Mouse (Mus musculus): ENCODE measurements around the gene Xiap. TPM values are rescaled to one million over a fixed set of nuclear protein-coding genes. Genes with fewer than 3 reads are reported as not detected.
"Not testable (repeated sequence)": the region's sequence is repeated elsewhere in the genome, so short reads cannot be mapped to it uniquely, and the experiment has no call there.

Gene Xiap
- polyA plus RNA-seq (2015; fragmentation: Nextera tagmentation; extraction: Ambion mirVana), result 14.8 and 16.5 TPM in 2 replicates

- no peak within 1 kb of the TSS for H3K4me2 ChIP-seq
- peak within 1 kb of the TSS; percentile 10; the same call in 1 of the 2 replicates for H3K27ac ChIP-seq
- no peaks in the 10 kb centered on the region for H3K4me1 ChIP-seq
- H3K9me3 ChIP-seq, result no peaks in the 10 kb centered on the region
- no peaks in the 10 kb centered on the region for H3K27me3 ChIP-seq
- no peak within 1 kb of the TSS for H3K4me3 ChIP-seq
- no peak for ATAC-seq (ENCODE audit: borderline replicate concordance, extremely low read depth, low FRiP score, low TSS enrichment)
- 72% methylated on average over 5 of the region's 5 CpGs for WGBS
- no peak within 1 kb of the TSS for H3K9ac ChIP-seq
- no peaks in the 10 kb centered on the region for H3K36me3 ChIP-seq
Observed at GRCm38 (mm10) chrX:42059282-42060068, at the start of gene Xiap. Gene Xiap (plus strand): TSS chrX:42059679.

GRCm38 (mm10) chrX:42012677-42013208 is 46.7 kb upstream of the Xiap start:
- no peak for ATAC-seq (ENCODE audit: borderline replicate concordance, extremely low read depth, low FRiP score, low TSS enrichment)
- Histone ChIP-seq H3K27ac (no peak overlapping the region), H3K9ac (no peak overlapping the region), H3K4me2 (no peak overlapping the region), H3K4me3 (no peak overlapping the region), H3K4me1 (no peaks in the 10 kb centered on the region), H3K27me3 (no peaks in the 10 kb centered on the region), H3K36me3 (no peaks in the 10 kb centered on the region), H3K9me3 (no peaks in the 10 kb centered on the region)
- WGBS, result 82% methylated on average over 2 of the region's 2 CpGs

GRCm38 (mm10) chrX:42013776-42014175 is 45.7 kb upstream of the Xiap start:
- Histone ChIP-seq H3K4me3 (no peak overlapping the region), H3K9ac (no peak overlapping the region), H3K9me3 (no peaks in the 10 kb centered on the region), H3K36me3 (no peaks in the 10 kb centered on the region), H3K4me2 (no peak overlapping the region), H3K27me3 (no peaks in the 10 kb centered on the region), H3K4me1 (no peaks in the 10 kb centered on the region), H3K27ac (no peak overlapping the region)
- 57% methylated on average over 3 of the region's 3 CpGs for WGBS
- no peak for ATAC-seq (ENCODE audit: borderline replicate concordance, extremely low read depth, low FRiP score, low TSS enrichment)

GRCm38 (mm10) chrX:42014502-42014901 is 45.0 kb upstream of the Xiap start:
- WGBS, result 73% methylated on average over 3 of the region's 3 CpGs
- no peak for ATAC-seq (ENCODE audit: borderline replicate concordance, extremely low read depth, low FRiP score, low TSS enrichment)

GRCm38 (mm10) chrX:42018030-42018429 is 41.4 kb upstream of the Xiap start:
- H3K9ac ChIP-seq, result no peak overlapping the region
- 64% methylated on average over 1 of the region's 1 CpGs for WGBS
- no peak for ATAC-seq (ENCODE audit: borderline replicate concordance, extremely low read depth, low FRiP score, low TSS enrichment)
- no peak overlapping the region for H3K4me2 ChIP-seq
- H3K27ac ChIP-seq, result no peak overlapping the region
- H3K27me3 ChIP-seq, result no peaks in the 10 kb centered on the region
- H3K4me3 ChIP-seq, result no peak overlapping the region
- H3K36me3 ChIP-seq, result no peaks in the 10 kb centered on the region
- H3K9me3 ChIP-seq, result no peaks in the 10 kb centered on the region
- H3K4me1 ChIP-seq, result no peaks in the 10 kb centered on the region

More at GRCm38 (mm10) chrX:42014502-42014901, 45.0 kb upstream of the Xiap start:
- H3K4me2 ChIP-seq, result no peak overlapping the region
- no peaks in the 10 kb centered on the region for H3K4me1 ChIP-seq
- H3K4me3 ChIP-seq, result no peak overlapping the region
- H3K9me3 ChIP-seq, result no peaks in the 10 kb centered on the region
- H3K27me3 ChIP-seq, result no peaks in the 10 kb centered on the region
- no peak overlapping the region for H3K9ac ChIP-seq
- no peak overlapping the region for H3K27ac ChIP-seq
- no peaks in the 10 kb centered on the region for H3K36me3 ChIP-seq

GRCm38 (mm10) chrX:42019441-42019840 is 40.0 kb upstream of the Xiap start:
- Histone ChIP-seq H3K9me3 (no peaks in the 10 kb centered on the region), H3K4me1 (no peaks in the 10 kb centered on the region), H3K27me3 (no peaks in the 10 kb centered on the region), H3K36me3 (no peaks in the 10 kb centered on the region), H3K27ac (no peak overlapping the region), H3K9ac (no peak overlapping the region), H3K4me3 (no peak overlapping the region), H3K4me2 (no peak overlapping the region)
- ATAC-seq (ENCODE audit: borderline replicate concordance, extremely low read depth, low FRiP score, low TSS enrichment), result no peak
- WGBS, result 80% methylated on average over 2 of the region's 2 CpGs

GRCm38 (mm10) chrX:42025802-42026440 is 33.6 kb upstream of the Xiap start:
- ATAC-seq (ENCODE audit: borderline replicate concordance, extremely low read depth, low FRiP score, low TSS enrichment); H3K4me1 ChIP-seq; H3K9ac ChIP-seq; H3K4me2 ChIP-seq; H3K27me3 ChIP-seq; H3K9me3 ChIP-seq; H3K36me3 ChIP-seq; H3K27ac ChIP-seq; H3K4me3 ChIP-seq: not testable (repeated sequence)
- WGBS, result no CpG with 5 or more reads among the region's 3 CpGs

GRCm38 (mm10) chrX:42026981-42027380 is 32.5 kb upstream of the Xiap start:
- not testable (repeated sequence) for H3K9ac ChIP-seq; H3K27me3 ChIP-seq; H3K9me3 ChIP-seq; H3K4me2 ChIP-seq; H3K4me1 ChIP-seq; H3K4me3 ChIP-seq; H3K36me3 ChIP-seq; H3K27ac ChIP-seq; ATAC-seq (ENCODE audit: borderline replicate concordance, extremely low read depth, low FRiP score, low TSS enrichment)
- WGBS, result 63% methylated on average over 2 of the region's 2 CpGs

- Histone ChIP-seq H3K4me3 (no peak overlapping the region), H3K36me3 (no peaks in the 10 kb centered on the region), H3K9me3 (no peaks in the 10 kb centered on the region), H3K27ac (peak overlapping the region; percentile 64; the same call in 1 of the 2 replicates), H3K27me3 (no peaks in the 10 kb centered on the region), H3K4me2 (0 out of 2 replicates have a peak overlapping the region, but pooled peaks have one; percentile 18), H3K4me1 (no peaks in the 10 kb centered on the region), H3K9ac (no peak overlapping the region)
- WGBS, result 29% methylated on average over 8 of the region's 8 CpGs
- peak; percentile 72 for ATAC-seq (ENCODE audit: borderline replicate concordance, extremely low read depth, low FRiP score, low TSS enrichment)
Observed at GRCm38 (mm10) chrX:42033111-42033693, 26.3 kb upstream of the Xiap start.

- Histone ChIP-seq H3K4me2 (no peak overlapping the region), H3K4me3 (no peak overlapping the region), H3K9ac (no peak overlapping the region), H3K4me1 (no peaks in the 10 kb centered on the region), H3K36me3 (no peaks in the 10 kb centered on the region), H3K27ac (peak overlapping the region; percentile 64; the same call in 1 of the 2 replicates), H3K9me3 (no peaks in the 10 kb centered on the region), H3K27me3 (no peaks in the 10 kb centered on the region)
- WGBS, result 50% methylated on average over 7 of the region's 7 CpGs
- ATAC-seq (ENCODE audit: borderline replicate concordance, extremely low read depth, low FRiP score, low TSS enrichment), result no peak
Observed at GRCm38 (mm10) chrX:42033911-42034310, 25.6 kb upstream of the Xiap start.

GRCm38 (mm10) chrX:42039481-42039880 is 20.0 kb upstream of the Xiap start:
- H3K4me2 ChIP-seq, result no peak overlapping the region
- H3K36me3 ChIP-seq, result no peaks in the 10 kb centered on the region
- no peak overlapping the region for H3K9ac ChIP-seq
- no peak overlapping the region for H3K4me3 ChIP-seq
- 73% methylated on average over 4 of the region's 6 CpGs for WGBS
- no peaks in the 10 kb centered on the region for H3K27me3 ChIP-seq
- H3K9me3 ChIP-seq, result no peaks in the 10 kb centered on the region
- H3K27ac ChIP-seq, result no peak overlapping the region
- no peaks in the 10 kb centered on the region for H3K4me1 ChIP-seq
- ATAC-seq (ENCODE audit: borderline replicate concordance, extremely low read depth, low FRiP score, low TSS enrichment), result no peak

GRCm38 (mm10) chrX:42044935-42045334 is 14.5 kb upstream of the Xiap start:
- 54% methylated on average over 7 of the region's 7 CpGs for WGBS
- Histone ChIP-seq H3K4me3 (no peak overlapping the region), H3K9ac (no peak overlapping the region), H3K27ac (no peak overlapping the region), H3K36me3 (no peaks in the 10 kb centered on the region), H3K9me3 (no peaks in the 10 kb centered on the region), H3K4me2 (no peak overlapping the region), H3K27me3 (no peaks in the 10 kb centered on the region), H3K4me1 (no peaks in the 10 kb centered on the region)
- ATAC-seq (ENCODE audit: borderline replicate concordance, extremely low read depth, low FRiP score, low TSS enrichment), result no peak

Measured in lung, embryonic 15.5 days (tissue).